Mouse (Mus musculus) monocyte, adult 2 months (primary cell): Measurements from ENCODE around the gene Syt16.

Experiments
- DNase-seq, 2 experiments: peaks; one replicate each; pipeline ENCODE4 v3.0.0; 2022; ENCODE audit warnings: low spot score in 2 of 2, low read depth in 1 of 2

Gene Syt16

DNA sequence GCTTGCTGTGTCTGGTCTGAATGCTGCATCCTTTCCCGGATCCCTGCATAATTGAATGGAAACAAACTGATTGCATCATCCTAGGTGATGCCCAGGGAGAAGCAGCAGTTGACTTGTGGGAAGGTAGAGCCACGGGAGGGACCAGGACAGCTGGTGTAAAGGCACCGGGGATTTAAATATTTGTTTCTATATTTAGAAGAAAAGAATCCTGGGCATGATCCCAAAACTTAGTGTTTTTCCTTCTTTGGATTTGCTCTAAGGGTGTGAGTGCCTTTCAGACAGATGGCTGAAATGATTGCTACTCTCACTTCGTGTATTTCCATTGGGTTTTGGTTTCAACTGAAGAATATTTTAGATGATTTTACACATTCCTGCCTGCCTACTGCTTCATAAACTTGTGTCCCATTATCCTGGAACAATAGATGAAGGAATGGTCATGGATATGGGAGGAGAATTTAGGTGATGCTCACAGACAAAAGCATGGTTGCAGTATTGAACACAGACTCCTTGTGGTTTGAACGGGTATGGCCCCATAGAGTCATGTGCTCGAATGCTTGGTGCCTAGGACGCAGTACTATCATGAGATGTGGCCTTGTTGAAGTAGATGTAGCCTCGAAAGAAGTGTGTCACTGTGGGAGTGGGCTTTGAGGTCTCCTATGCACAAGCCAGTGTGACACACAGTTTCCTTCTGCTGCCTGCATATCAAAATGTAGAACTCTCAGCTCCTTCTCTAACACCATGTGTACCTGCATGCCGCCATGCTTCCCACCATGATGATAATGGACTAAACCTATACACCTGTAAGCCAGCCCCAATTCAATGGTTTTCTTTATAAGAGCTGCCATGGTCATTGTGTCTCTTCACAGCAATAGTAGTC is 306.2 kb downstream of the Syt16 start:
- no peak for DNase-seq

DNA sequence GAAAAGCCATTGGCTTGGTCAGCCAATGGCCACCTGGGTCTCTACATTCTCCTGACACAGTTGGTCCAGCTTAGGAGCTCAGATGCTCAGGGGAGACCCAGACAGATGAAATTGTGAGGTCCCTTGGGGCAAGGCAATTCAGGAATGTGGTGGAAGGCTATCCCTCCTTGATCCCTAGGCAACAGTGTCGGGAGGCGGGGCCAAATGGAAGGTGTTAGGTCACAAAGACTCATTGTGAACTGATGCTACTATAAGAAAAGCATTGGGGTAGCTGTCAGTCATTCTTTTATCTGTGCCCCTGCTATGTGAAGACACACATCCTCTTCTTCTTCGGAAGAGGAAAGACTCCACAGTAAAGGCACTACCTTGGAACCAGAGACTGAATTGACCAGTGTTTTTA is 315.1 kb downstream of the Syt16 start:
- no peak for DNase-seq

GRCm38 (mm10) chr12:74315221-74315620 is 317.8 kb downstream of the Syt16 start:
- DNase-seq: no peak

DNA sequence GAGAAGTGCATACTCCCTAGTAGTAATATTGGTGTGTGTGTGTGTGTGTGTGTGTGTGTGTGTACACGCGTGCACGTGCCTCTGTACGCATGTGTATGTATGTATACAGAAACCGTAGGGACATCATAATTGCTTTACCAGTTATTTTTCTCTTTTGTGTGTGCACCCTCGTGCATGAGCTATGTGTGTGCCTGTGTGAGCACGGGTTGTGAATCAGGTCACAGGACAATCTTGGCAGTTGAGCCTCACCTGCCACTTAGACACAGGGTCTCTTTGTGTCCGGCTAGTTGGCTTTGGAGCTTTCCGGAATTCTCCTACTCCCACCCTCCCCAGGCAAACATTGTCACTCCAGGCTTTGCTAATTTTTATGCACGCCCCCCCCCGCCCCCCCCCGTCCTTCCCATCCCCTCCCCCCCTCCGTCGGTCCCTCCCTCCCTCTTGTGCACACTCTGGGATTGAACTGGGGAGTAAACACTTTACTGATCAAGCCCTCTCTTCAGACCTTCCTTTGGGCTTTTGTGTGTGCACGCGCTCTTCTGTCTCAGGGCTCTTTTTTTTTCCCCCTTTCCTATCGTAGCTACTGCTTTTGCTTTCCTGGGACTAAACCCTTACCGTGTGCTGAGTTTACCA is 319.0 kb downstream of the Syt16 start, which contains the start of gene Gm11042:
Gene Gm11042 (minus strand): TSS at position 51 of the 630 bp plus-strand sequence.
- DNase-seq: no peak

- no peak for DNase-seq
These were observed 319.7 kb downstream of the Syt16 start for GRCm38 (mm10) chr12:74316989-74317759.

DNA sequence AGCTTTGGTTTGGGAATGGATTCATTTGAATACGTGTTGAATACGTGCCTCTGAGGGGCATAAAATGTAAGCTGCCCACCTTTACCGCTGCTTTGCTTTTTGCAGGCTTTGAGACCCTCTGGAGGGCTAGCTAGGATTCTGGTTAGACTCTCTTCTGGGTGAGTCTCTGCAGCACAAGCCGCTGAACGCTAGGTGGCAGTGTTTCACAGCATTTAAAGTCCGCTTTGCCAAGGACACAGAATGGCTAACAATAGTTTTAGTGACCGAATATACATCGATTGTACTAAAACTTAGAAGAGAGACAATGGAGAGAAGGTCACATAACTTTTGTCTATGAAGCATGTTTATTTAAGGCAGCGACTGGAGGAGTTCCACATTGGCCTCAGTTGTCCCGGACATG is 322.9 kb downstream of the Syt16 start:
- DNase-seq: peak in 1 of 2 experiments; percentile 4

DNA sequence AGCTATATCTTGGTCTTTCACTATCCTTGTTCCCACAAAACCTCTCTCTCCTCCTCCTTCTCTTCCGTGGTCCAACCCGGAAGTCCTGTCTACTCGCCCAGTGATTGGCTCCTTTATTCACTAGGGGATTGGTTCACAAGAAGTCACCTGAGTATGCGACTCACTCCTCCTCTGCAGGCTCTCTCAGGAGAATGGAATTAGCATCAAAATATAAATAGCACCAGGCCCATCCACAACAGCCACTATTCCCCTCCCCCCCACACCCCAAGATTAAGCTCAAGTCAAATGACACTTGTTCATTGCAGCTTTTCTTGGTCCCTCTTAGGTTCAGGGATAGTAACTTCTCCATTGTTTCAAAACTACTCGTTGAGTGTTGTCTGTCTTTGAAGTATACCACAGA is 324.5 kb downstream of the Syt16 start:
- DNase-seq: no peak
